Mouse (Mus musculus) spleen, postnatal 10 days (tissue): Measurements from ENCODE around the gene Mbip.

Experiments
- DNase-seq, 2 experiments: peaks; one replicate each; pipeline ENCODE4 v3.0.0; 2021 to 2022; ENCODE audit warnings: low spot score in 2 of 2

Gene Mbip

GRCm38 (mm10) chr12:56295160-56295559 lies 50.5 kb downstream of the Mbip start:
- DNase-seq: no peak

GRCm38 (mm10) chr12:56288548-56288947 lies 57.1 kb downstream of the Mbip start:
- no peak for DNase-seq

- DNase-seq: no peak
These were observed 58.9 kb downstream of the Mbip start for GRCm38 (mm10) chr12:56286828-56287227.

- no peak for DNase-seq
These were observed 61.5 kb downstream of the Mbip start for GRCm38 (mm10) chr12:56284210-56284609.

GRCm38 (mm10) chr12:56281649-56282048 lies 64.0 kb downstream of the Mbip start:
- no peak for DNase-seq
